ENCODE assay signal across 8 mouse cellular contexts in the genomic region with DNA sequence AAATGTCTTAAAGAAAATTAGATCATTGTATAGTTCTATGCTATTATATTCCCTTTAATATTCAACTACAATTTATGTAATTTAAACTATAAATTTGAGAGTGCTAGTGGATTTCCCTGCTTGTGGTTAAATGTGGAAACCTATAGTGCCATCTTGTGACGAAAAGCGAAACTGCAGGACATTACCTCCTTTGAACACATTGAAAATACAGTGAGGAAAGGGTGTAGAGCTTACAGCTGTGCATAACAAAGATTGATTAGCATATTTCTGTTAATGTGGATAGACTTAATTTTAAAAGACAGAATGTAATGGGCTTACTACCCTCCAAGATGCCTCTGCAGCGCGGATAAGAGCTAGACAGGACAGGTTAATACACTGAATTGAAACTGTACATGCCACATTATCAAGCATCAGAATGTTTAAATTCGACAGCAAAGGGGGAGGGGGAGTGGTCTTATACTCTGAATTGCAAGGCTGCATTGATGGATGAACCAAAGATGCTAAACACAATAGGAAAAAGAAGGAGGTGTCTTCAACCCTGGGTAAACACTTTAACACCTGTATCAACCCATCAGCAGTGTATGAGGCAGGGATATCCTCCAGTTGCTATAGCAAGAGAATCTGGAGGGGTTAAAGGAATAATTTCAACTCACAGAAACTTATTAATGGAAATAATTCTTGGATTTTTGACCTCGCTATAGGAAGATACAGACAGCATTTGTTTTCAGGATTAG.
A peak's percentile ranks its signal among the peaks of the same experiment; 100 is the strongest.
DNase-seq lines count a peak whose midpoint lies in the region; ATAC-seq and TF ChIP-seq lines count a peak whose summit lies in the region.

No protein-coding gene starts in this region.

- no peak for TF ChIP-seq CTCF in spleen, adult 2 months (IDR thresholded peaks at IDR 0.05; ENCODE audit: extremely low read depth, insufficient read depth, insufficient read length, insufficient replicate concordance)
- TF ChIP-seq CTCF in stomach, postnatal 0 days (IDR thresholded peaks at IDR 0.05; ENCODE audit: low read depth): peak; percentile 91

- no peaks in the 10 kb centered on the region for H3K27me3 ChIP-seq in spleen, adult 2 months (ENCODE audit: control insufficient read depth, insufficient read depth, low read length)
- H3K27me3 ChIP-seq in midbrain, embryonic 14.5 days (ENCODE audit: control insufficient read depth, insufficient read depth, low read length): no peaks in the 10 kb centered on the region
- no peaks in the 10 kb centered on the region for H3K27me3 ChIP-seq in stomach, postnatal 0 days (ENCODE audit: control insufficient read depth, insufficient read depth, low read length)

- no peaks in the 10 kb centered on the region for H3K4me1 ChIP-seq in spleen, adult 2 months (ENCODE audit: control insufficient read depth, insufficient read depth, insufficient read length)
- H3K4me1 ChIP-seq in midbrain, embryonic 14.5 days (ENCODE audit: control insufficient read depth, insufficient read depth, low read length): peaks cover 5% of the 10 kb centered on the region; the same call in 1 of the 2 replicates
- no peaks in the 10 kb centered on the region for H3K4me1 ChIP-seq in stomach, postnatal 0 days (replicated peaks; ENCODE audit: control insufficient read depth, insufficient read depth)

- H3K4me2 ChIP-seq in midbrain, embryonic 14.5 days (ENCODE audit: low read length): 0 out of 2 replicates have a peak overlapping the region, but pooled peaks have one; percentile 26
- no peak overlapping the region for H3K4me2 ChIP-seq in stomach, postnatal 0 days (replicated peaks; ENCODE audit: low read depth)

- peak; percentile 1 to 15 for DNase-seq in spleen, adult 2 months (ENCODE audit: low read depth in 1 of 2, low spot score in 2 of 2)
- DNase-seq in spleen, adult 12 weeks (ENCODE audit: low spot score): no peak
- DNase-seq in brain, embryonic 18.5 days (ENCODE audit: low read depth, low spot score): peak; percentile 71
- DNase-seq in fibroblast of lung, adult 2 months (ENCODE audit: low read depth): peak; percentile 39
- peak; percentile 76 for DNase-seq in hindlimb bud, embryonic 11.5 days (ENCODE audit: extremely low spot score, low read depth, low spot score)
- DNase-seq in left cerebral cortex, adult 18-20 months (ENCODE audit: low spot score in 2 of 2): peak; percentile 74 to 75
- DNase-seq in midbrain, embryonic 14.5 days: peak; percentile 93
- DNase-seq in stomach, postnatal 0 days (ENCODE audit: low spot score): peak; percentile 57

- no peak for TF ChIP-seq EP300 in stomach, postnatal 0 days (optimal IDR thresholded peaks at IDR 0.05)

- H3K4me3 ChIP-seq in spleen, adult 2 months (ENCODE audit: extremely low read depth, insufficient read depth, insufficient read length): no peak overlapping the region
- no peak overlapping the region for H3K4me3 ChIP-seq in midbrain, embryonic 14.5 days (replicated peaks; ENCODE audit: low read depth, low read length)
- no peak overlapping the region for H3K4me3 ChIP-seq in stomach, postnatal 0 days (ENCODE audit: low read depth, low read length)

- H3K9me3 ChIP-seq in midbrain, embryonic 14.5 days (ENCODE audit: control insufficient read depth, low read length): no peaks in the 10 kb centered on the region
- no peaks in the 10 kb centered on the region for H3K9me3 ChIP-seq in stomach, postnatal 0 days (ENCODE audit: control insufficient read depth, low read length)

- 31% methylated on average over 6 of the region's 6 CpGs for WGBS in spleen, adult 2 months
- 19% methylated on average over 6 of the region's 6 CpGs for WGBS in midbrain, embryonic 14.5 days
- 19% methylated on average over 6 of the region's 6 CpGs for WGBS in stomach, postnatal 0 days

- 0 out of 2 replicates have a peak overlapping the region, but pooled peaks have one; percentile 24 for H3K9ac ChIP-seq in midbrain, embryonic 14.5 days (replicated peaks; ENCODE audit: low read length)
- no peak overlapping the region for H3K9ac ChIP-seq in stomach, postnatal 0 days (ENCODE audit: low read length)

- H3K27ac ChIP-seq in spleen, adult 2 months (ENCODE audit: insufficient read depth, low read length): no peak overlapping the region
- no peak overlapping the region for H3K27ac ChIP-seq in midbrain, embryonic 14.5 days (replicated peaks; ENCODE audit: low read depth, low read length)
- H3K27ac ChIP-seq in stomach, postnatal 0 days (replicated peaks): no peak overlapping the region

- ATAC-seq in midbrain, embryonic 14.5 days (ENCODE audit: low FRiP score, low TSS enrichment): peak; percentile 80
- ATAC-seq in stomach, postnatal 0 days (ENCODE audit: low FRiP score, low TSS enrichment): no peak

- H3K36me3 ChIP-seq in spleen, adult 2 months (ENCODE audit: control insufficient read depth, insufficient read depth, low read length): no peaks in the 10 kb centered on the region
- no peaks in the 10 kb centered on the region for H3K36me3 ChIP-seq in midbrain, embryonic 14.5 days (ENCODE audit: control insufficient read depth, insufficient read depth, low read length)
- no peaks in the 10 kb centered on the region for H3K36me3 ChIP-seq in stomach, postnatal 0 days (ENCODE audit: control insufficient read depth, insufficient read depth, low read length)

- TF ChIP-seq POLR2A in spleen, adult 2 months (IDR thresholded peaks at IDR 0.05; ENCODE audit: low read depth, low read length): no peak
